In genomic region chr2:32823153-32823552, GRCm38 (mm10) we compare ENCODE assay signal across 11 mouse cellular contexts. TPM values are rescaled to one million over a fixed set of nuclear protein-coding genes. Genes with fewer than 3 reads are reported as not detected.
DNase-seq lines count a peak whose midpoint lies in the region; ATAC-seq lines count a peak whose summit lies in the region.
"Had no signal": no experiment of that assay in that cellular context is flagged by ENCODE, and none has a peak within 500 bp of the region (broad histone marks: within the 10 kb centered on the region; RNA-seq: fewer than 3 reads in every experiment).

No protein-coding gene starts in this region.

- no peak overlapping the region for H3K9ac ChIP-seq in embryonic facial prominence, embryonic 11.5 days (replicated peaks; ENCODE audit: low read length)
- H3K9ac ChIP-seq in neural tube, embryonic 13.5 days: 0 out of 2 replicates have a peak overlapping the region, but pooled peaks have one; percentile 27
- H3K9ac ChIP-seq: limb, embryonic 13.5 days had no signal

- H3K4me2 ChIP-seq in embryonic facial prominence, embryonic 11.5 days (ENCODE audit: low read depth, low read length): no peak overlapping the region; the same call in 1 of the 2 replicates
- no peak overlapping the region for H3K4me2 ChIP-seq in neural tube, embryonic 13.5 days
- H3K4me2 ChIP-seq: limb, embryonic 13.5 days had no signal

- H3K27me3 ChIP-seq in embryonic facial prominence, embryonic 11.5 days (ENCODE audit: control insufficient read depth, insufficient read depth, low read length): no peaks in the 10 kb centered on the region
- no peaks in the 10 kb centered on the region for H3K27me3 ChIP-seq in neural tube, embryonic 13.5 days
- H3K27me3 ChIP-seq: limb, embryonic 13.5 days had no signal

- no peaks in the 10 kb centered on the region for H3K36me3 ChIP-seq in embryonic facial prominence, embryonic 11.5 days (replicated peaks; ENCODE audit: control insufficient read depth, insufficient read depth, low read depth, low read length)
- H3K36me3 ChIP-seq in neural tube, embryonic 13.5 days: peaks cover 31% of the 10 kb centered on the region

- intact Hi-C loops in left cerebral cortex, postnatal 4 days (cut with DNase I): no loop called here

- ATAC-seq in embryonic facial prominence, embryonic 11.5 days (replicated peaks; ENCODE audit: insufficient number of reproducible peaks, low FRiP score, low TSS enrichment, low read depth): 0 out of 2 replicates have a peak, but pooled peaks have one; percentile 58
- ATAC-seq in neural tube, embryonic 13.5 days (ENCODE audit: low read depth): no peak

- H3K4me1 ChIP-seq in embryonic facial prominence, embryonic 11.5 days (ENCODE audit: control insufficient read depth, insufficient read depth, low read length): peaks cover 4% of the 10 kb centered on the region
- peaks cover 21% of the 10 kb centered on the region for H3K4me1 ChIP-seq in neural tube, embryonic 13.5 days (replicated peaks)

- DNase-seq in cerebellum, postnatal 14 days: peak; percentile 71 to 79
- no peak for DNase-seq in cerebellum, adult 11-12 months
- DNase-seq in left cerebral cortex, postnatal 4 days: peak; percentile 70
- no peak for DNase-seq in left cerebral cortex, adult 9 months (ENCODE audit: low spot score in 2 of 2)
- DNase-seq in embryonic facial prominence, embryonic 11.5 days (ENCODE audit: low spot score): no peak
- no peak for DNase-seq in ovary, adult 18-20 months (ENCODE audit: low spot score)
- no peak for DNase-seq in ovary, postnatal 36 days (ENCODE audit: low spot score)
- DNase-seq: kidney, postnatal 36 days; lung, postnatal 10 days had no signal

- H3K4me3 ChIP-seq in embryonic facial prominence, embryonic 11.5 days (ENCODE audit: low read depth, low read length): no peak overlapping the region
- no peak overlapping the region for H3K4me3 ChIP-seq in neural tube, embryonic 13.5 days
- H3K4me3 ChIP-seq: limb, embryonic 13.5 days had no signal

- no peaks in the 10 kb centered on the region for H3K9me3 ChIP-seq in embryonic facial prominence, embryonic 11.5 days (replicated peaks; ENCODE audit: control insufficient read depth, low read length)
- no peaks in the 10 kb centered on the region for H3K9me3 ChIP-seq in neural tube, embryonic 13.5 days
- H3K9me3 ChIP-seq: limb, embryonic 13.5 days had no signal

- H3K27ac ChIP-seq in embryonic facial prominence, embryonic 11.5 days (replicated peaks; ENCODE audit: low read depth, low read length): no peak overlapping the region
- H3K27ac ChIP-seq in neural tube, embryonic 13.5 days (replicated peaks): peak overlapping the region; percentile 52; the same call in 1 of the 2 replicates

- WGBS in embryonic facial prominence, embryonic 11.5 days: 47% methylated on average over 11 of the region's 11 CpGs
- WGBS in neural tube, embryonic 13.5 days: 35% methylated on average over 11 of the region's 11 CpGs

RNA-seq across cellular contexts. Expression of gene Stxbp1, which starts 23.9 kb away (rescaled TPM):
- total RNA-seq in left cerebral cortex, postnatal 4 days (2021): 100 to 1,000 TPM; 557 to 578 TPM
- polyA plus RNA-seq in embryonic facial prominence, embryonic 11.5 days (2014; fragmentation: Nextera tagmentation; extraction: Ambion mirVana): 22.0 and 27.1 TPM in 2 replicates
- polyA plus RNA-seq in neural tube, embryonic 13.5 days (2015; fragmentation: Nextera tagmentation; extraction: Ambion mirVana): 192 and 198 TPM in 2 replicates

RNA-seq across cellular contexts. Expression of gene Cfap157, which starts 38.9 kb away (rescaled TPM):
- under 1 TPM; 0.34 to 0.58 TPM for total RNA-seq in left cerebral cortex, postnatal 4 days (2021)
- polyA plus RNA-seq in embryonic facial prominence, embryonic 11.5 days (2014; fragmentation: Nextera tagmentation; extraction: Ambion mirVana): 0.21 TPM in 1 of 2 replicates, not detected in the other
- polyA plus RNA-seq in neural tube, embryonic 13.5 days (2015; fragmentation: Nextera tagmentation; extraction: Ambion mirVana): 0.84 and 1.3 TPM in 2 replicates

RNA-seq across cellular contexts. Expression of gene Ptrh1, which starts 47.6 kb away (rescaled TPM):
- total RNA-seq in left cerebral cortex, postnatal 4 days (2021): 10 to 100 TPM in 1 of 2 experiments, 1 to 10 TPM in 1; 6.5 to 11.2 TPM
- polyA plus RNA-seq in embryonic facial prominence, embryonic 11.5 days (2014; fragmentation: Nextera tagmentation; extraction: Ambion mirVana): 3.8 and 5.7 TPM in 2 replicates
- 5.5 and 6.6 TPM in 2 replicates for polyA plus RNA-seq in neural tube, embryonic 13.5 days (2015; fragmentation: Nextera tagmentation; extraction: Ambion mirVana)

RNA-seq across cellular contexts. Expression of gene Ttc16, which starts 47.7 kb away (rescaled TPM):
- under 1 TPM; 0.42 to 0.66 TPM for total RNA-seq in left cerebral cortex, postnatal 4 days (2021)
- polyA plus RNA-seq in embryonic facial prominence, embryonic 11.5 days (2014; fragmentation: Nextera tagmentation; extraction: Ambion mirVana): 0.24 TPM in 1 of 2 replicates, not detected in the other
- 0.24 and 0.26 TPM in 2 replicates for polyA plus RNA-seq in neural tube, embryonic 13.5 days (2015; fragmentation: Nextera tagmentation; extraction: Ambion mirVana)

RNA-seq across cellular contexts. Expression of gene Fam129b, which starts 52.8 kb away (rescaled TPM):
- total RNA-seq in left cerebral cortex, postnatal 4 days (2021): 10 to 100 TPM; 55.1 to 63.3 TPM
- 13.7 and 15.9 TPM in 2 replicates for polyA plus RNA-seq in embryonic facial prominence, embryonic 11.5 days (2014; fragmentation: Nextera tagmentation; extraction: Ambion mirVana)
- polyA plus RNA-seq in neural tube, embryonic 13.5 days (2015; fragmentation: Nextera tagmentation; extraction: Ambion mirVana): 35.9 and 37.3 TPM in 2 replicates

Comparison
In these comparisons a context has a peak if more than half of its experiments do, and no peak if none do; other contexts are left out.
1. DNase-seq: peak in cerebellum, postnatal 14 days (2 of 2) and left cerebral cortex, postnatal 4 days (single experiment); none in cerebellum, adult 11-12 months (single experiment), left cerebral cortex, adult 9 months (0 of 2), embryonic facial prominence, embryonic 11.5 days (single experiment), ovary, adult 18-20 months (single experiment) and ovary, postnatal 36 days (single experiment).